Mouse (Mus musculus) ES-Bruce4 (cell line): ENCODE measurements at regions not wholly inside any gene's neighbourhood (a gene's known extent, or its start where the extent isn't known, plus 50 kb on each side); places are given as distances from the start of the nearest gene placed in this dataset.

Experiments
- CTCF ChIP-seq: IDR thresholded peaks from one replicate; pipeline ENCODE4 v1.8.1; 2011; ENCODE audit warnings: low read depth, low read length
- POLR2A ChIP-seq: IDR thresholded peaks from one replicate; pipeline ENCODE4 v1.8.1; 2011; ENCODE audit warnings: low read length; ENCODE audit not compliant: insufficient read depth

DNA sequence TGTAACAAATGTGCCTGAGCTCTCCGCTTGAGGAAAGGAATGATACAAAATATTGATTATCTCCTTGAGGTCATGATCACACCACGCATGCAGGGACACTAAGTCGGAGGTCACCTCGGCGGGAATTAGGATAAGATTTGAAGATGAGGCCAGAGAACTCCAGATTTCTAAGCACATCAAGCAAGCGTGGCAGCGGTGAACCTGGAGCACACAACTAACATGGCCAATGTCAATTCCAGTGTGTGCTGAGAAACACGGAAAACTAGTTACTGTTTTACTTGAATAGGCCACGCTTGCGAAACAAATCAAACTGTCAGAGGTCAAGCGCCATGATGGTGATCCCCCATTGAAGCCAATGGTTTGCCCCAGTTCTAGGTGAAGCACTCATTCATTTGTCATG lies 743.3 kb upstream of the Sox9 start:
- no peak for TF ChIP-seq POLR2A
- no peak for TF ChIP-seq CTCF
